Mouse (Mus musculus) liver, embryonic 13.5 days (tissue): Measurements from ENCODE around the gene Wfdc13. TPM values are rescaled to one million over a fixed set of nuclear protein-coding genes. Genes with fewer than 3 reads are reported as not detected.
"Not testable (repeated sequence)": the region's sequence is repeated elsewhere in the genome, so short reads cannot be mapped to it uniquely, and the experiment has no call there.

Source experiments
- ATAC-seq: fragments of 200-750 bp; cut with Nextera tagmentation; 2 replicates; pipeline ENCODE4 v1.8.0; 2017; ENCODE audit warnings: low read depth, mild to moderate bottlenecking, moderate number of reproducible peaks, moderate library complexity
- DNase-seq: peaks from one replicate; pipeline ENCODE4 v3.0.0; 2022
- H3K27ac ChIP-seq: fragments of 300-500 bp; sonication (generic); 2 replicates; pipeline ENCODE4 v1.5.1; 2015; ENCODE audit warnings: moderate library complexity, mild to moderate bottlenecking, inconsistent platforms
- H3K27me3 ChIP-seq: fragments of 300-500 bp; sonication (generic); 2 replicates; pipeline ENCODE4 v1.6.1; 2015; ENCODE audit warnings: mild to moderate bottlenecking, inconsistent platforms
- H3K36me3 ChIP-seq: fragments of 300-500 bp; sonication (generic); 2 replicates; pipeline ENCODE4 v1.6.1; 2015; ENCODE audit warnings: mild to moderate bottlenecking, inconsistent platforms
- H3K4me1 ChIP-seq: fragments of 300-500 bp; sonication (generic); replicated peaks from 2 replicates; pipeline ENCODE4 v1.6.1; 2015; ENCODE audit warnings: inconsistent platforms
- H3K4me2 ChIP-seq: fragments of 300-500 bp; sonication (generic); 2 replicates; pipeline ENCODE4 v1.6.1; 2015; ENCODE audit warnings: inconsistent platforms, mild to moderate bottlenecking, moderate library complexity
- H3K4me3 ChIP-seq: fragments of 300-500 bp; sonication (generic); replicated peaks from 2 replicates; pipeline ENCODE4 v1.5.1; 2015; ENCODE audit warnings: mild to moderate bottlenecking, inconsistent platforms
- H3K9ac ChIP-seq: fragments of 300-500 bp; sonication (generic); 2 replicates; pipeline ENCODE4 v1.6.1; 2015; ENCODE audit warnings: mild to moderate bottlenecking, inconsistent platforms
- H3K9me3 ChIP-seq: fragments of 300-500 bp; sonication (generic); replicated peaks from 2 replicates; pipeline ENCODE4 v1.6.1; 2016; ENCODE audit warnings: inconsistent platforms
- WGBS: fragments of 180-500 bp; shearing (Covaris S2); methylation state at CpG from one replicate; pipeline ENCODE4 v1.1.7; 2015; ENCODE audit not compliant: insufficient replicate concordance; 5-methylcytosine and 5-hydroxymethylcytosine counted together
- polyA plus RNA-seq: library from polyadenylated mRNA; unstranded; fragments of >200 nt; fragmentation: Nextera tagmentation; extraction: Ambion mirVana; gene quantifications from 2 replicates; pipeline ENCODE4 v1.2.1, GENCODE M21; 2015

Wfdc13 gene
- polyA plus RNA-seq, 1 experiment from 2014 or later, result not detected

DNA sequence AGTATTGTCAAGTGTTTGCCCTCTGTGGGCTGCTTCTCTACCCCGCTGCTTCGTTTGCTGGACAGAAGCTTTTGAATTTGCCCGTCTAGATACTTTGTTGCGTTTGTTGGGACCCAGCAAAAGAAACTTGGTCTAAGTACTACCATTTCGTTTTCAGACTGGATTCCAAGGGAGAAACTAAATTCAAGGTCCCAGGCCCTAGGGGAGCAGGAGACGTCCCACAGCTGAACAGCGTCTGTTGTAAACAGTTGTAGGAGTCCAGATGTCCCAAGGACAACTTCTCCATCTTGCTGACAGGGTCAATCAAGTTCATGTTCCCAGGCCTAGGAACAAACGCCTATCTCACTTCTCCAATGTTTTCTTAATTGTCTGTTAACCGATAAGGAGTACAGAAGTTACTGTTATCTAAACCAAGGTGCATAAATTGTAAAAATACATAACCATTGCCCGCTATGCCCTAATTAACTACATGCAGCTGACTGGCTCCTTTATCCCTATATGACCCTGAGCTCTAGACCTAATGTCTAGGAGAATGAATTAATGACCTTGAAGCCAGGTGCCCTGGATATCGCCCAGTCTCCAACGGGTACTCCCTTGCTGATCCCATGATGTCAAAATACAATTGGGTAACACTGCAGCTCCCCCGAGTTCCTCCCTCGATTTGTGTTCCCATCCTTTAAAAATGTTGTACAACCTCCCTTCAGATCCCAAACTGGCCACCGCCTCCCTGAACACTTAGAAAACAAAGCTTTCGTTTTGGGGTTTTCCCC lies 7.8 kb upstream of the Wfdc13 start:
- H3K4me1 ChIP-seq, result peaks cover 4% of the 10 kb centered on the region
- H3K36me3 ChIP-seq, result no peaks in the 10 kb centered on the region
- no peaks in the 10 kb centered on the region for H3K27me3 ChIP-seq
- H3K27ac ChIP-seq, result no peak overlapping the region
- no peak for DNase-seq
- H3K4me3 ChIP-seq, result no peak overlapping the region
- H3K4me2 ChIP-seq, result no peak overlapping the region
- WGBS, result 65% methylated on average over 16 of the region's 16 CpGs
- no peaks in the 10 kb centered on the region for H3K9me3 ChIP-seq
- no peak for ATAC-seq
- no peak overlapping the region for H3K9ac ChIP-seq

DNA sequence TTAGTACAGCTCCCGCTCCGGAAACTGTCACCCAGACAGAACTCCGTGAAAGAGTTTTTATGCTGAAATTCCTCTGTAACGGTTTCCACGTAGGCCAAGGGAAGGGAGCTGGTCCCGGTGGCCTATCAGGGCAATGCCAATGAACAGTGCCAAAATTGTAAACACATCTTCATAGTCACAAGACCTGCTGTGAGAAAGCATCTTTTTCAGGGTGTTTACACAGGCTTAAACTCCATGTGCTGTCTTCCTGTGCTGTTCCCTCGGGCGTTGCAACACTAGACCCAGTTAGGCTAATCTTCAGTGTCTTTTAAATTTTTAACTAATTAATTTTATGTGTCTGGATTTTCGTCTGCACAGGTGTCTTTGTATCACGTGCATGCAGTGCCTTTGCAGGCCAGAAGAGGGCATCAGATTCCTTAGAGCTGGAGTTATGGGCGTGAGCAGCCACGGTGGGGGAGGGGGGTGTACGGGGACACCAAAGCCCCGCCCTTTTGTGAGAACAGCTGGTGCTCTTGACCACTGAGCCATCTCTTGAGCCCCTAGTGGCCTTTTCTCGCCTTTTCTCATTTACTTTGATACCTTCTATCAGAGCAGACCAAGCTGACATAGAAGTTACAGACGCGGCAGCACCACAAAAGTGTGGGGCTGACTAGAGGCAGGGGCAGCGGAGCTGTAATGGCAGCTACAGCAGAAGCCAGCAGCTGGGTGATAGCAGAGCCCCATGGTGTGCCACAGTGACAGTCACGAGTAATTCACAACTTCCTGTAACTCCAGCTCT lies 5.9 kb upstream of the Wfdc13 start:
- Histone ChIP-seq H3K4me3 (peak overlapping the region; percentile 25), H3K36me3 (no peaks in the 10 kb centered on the region), H3K9me3 (no peaks in the 10 kb centered on the region), H3K27ac (no peak overlapping the region), H3K4me2 (peak overlapping the region; percentile 51), H3K4me1 (peaks cover 4% of the 10 kb centered on the region), H3K27me3 (no peaks in the 10 kb centered on the region), H3K9ac (no peak overlapping the region)
- peak; percentile 31; the same call in 1 of the 2 replicates for ATAC-seq
- peak; percentile 38 for DNase-seq
- 18% methylated on average over 19 of the region's 19 CpGs for WGBS

DNA sequence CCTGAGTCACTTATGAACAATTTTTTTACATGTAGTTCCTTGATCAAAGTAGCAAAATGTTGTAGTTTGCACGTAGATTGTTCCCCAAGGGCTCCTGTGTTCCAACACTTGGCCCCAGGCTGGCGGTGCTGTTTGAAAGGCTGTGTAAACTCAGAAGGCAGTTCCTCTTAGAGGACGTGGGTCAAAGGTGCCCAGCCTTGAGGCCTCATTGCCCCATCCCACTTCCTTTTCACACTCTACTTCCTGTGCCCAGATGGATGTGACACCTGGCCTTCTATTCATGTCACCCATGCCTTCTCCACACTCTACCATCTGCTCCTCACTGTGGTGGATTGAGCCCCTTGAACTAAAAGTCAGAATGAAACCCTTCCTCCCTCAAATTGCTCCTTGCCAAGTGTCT lies 5.0 kb upstream of the Wfdc13 start:
- Histone ChIP-seq H3K27ac (no peak overlapping the region), H3K27me3 (no peaks in the 10 kb centered on the region), H3K4me3 (no peak overlapping the region), H3K9me3 (no peaks in the 10 kb centered on the region), H3K9ac (no peak overlapping the region), H3K36me3 (no peaks in the 10 kb centered on the region), H3K4me2 (no peak overlapping the region), H3K4me1 (peaks cover 4% of the 10 kb centered on the region)
- DNase-seq, result no peak
- no peak for ATAC-seq
- 22% methylated on average over 3 of the region's 3 CpGs for WGBS

DNA sequence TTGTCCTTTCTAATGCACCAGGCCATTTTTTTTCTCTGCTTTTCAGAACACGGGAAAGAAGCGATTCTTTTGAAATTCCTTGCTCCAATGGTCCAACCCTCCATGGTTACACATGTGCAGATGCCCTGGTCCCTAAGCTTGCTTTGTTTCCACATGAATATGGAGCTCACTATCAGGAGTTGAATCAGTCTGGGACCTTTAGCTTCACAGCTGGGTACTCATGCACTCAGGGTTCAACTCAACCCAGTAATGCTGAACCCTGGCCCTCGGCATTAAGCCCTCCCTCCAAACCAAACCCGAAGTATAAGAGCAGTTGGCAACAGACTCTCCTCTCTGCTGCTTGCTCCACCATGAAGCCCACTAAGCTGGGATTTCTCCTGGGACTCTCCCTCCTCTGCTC lies 13.3 kb downstream of the Wfdc13 start, which contains the start of gene Spint4:
Gene Spint4, plus strand, starts transcription at position 301 of the 400 bp plus-strand sequence.
- Histone ChIP-seq H3K4me2 (no peak within 1 kb of the TSS), H3K9ac (no peak within 1 kb of the TSS), H3K9me3 (no peaks in the 10 kb centered on the region), H3K27ac (no peak within 1 kb of the TSS), H3K36me3 (no peaks in the 10 kb centered on the region), H3K4me1 (no peaks in the 10 kb centered on the region), H3K27me3 (no peaks in the 10 kb centered on the region), H3K4me3 (no peak within 1 kb of the TSS)
- ATAC-seq (no peak), DNase-seq (no peak)
- 63% methylated on average over 4 of the region's 4 CpGs for WGBS

DNA sequence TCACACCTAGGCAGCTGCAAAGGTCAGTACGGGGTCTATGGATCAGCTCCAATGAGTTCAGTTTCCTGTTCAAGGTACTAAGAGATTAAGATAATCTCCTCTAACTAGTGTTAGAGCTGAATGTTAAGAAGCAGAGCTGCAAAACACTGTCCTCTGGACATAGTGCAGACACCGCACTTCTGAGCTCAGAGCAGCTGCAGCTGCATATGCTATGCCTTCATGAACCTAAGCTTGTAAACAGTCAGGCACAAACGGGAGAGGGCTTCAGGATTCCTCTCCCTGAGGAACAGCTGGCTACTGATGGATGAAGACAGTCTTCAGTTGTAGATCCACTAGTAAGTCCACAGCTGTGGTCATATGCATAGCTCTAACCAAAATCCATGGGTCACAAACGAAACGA lies 16.1 kb downstream of the Wfdc13 start:
- Histone ChIP-seq H3K27me3 (no peaks in the 10 kb centered on the region), H3K4me2 (no peak overlapping the region), H3K4me1 (no peaks in the 10 kb centered on the region), H3K4me3 (no peak overlapping the region), H3K36me3 (no peaks in the 10 kb centered on the region), H3K9ac (no peak overlapping the region), H3K27ac (no peak overlapping the region), H3K9me3 (0 out of 2 replicates have a peak, but pooled peaks cover 3% of the 10 kb centered on the region)
- 67% methylated on average over 5 of the region's 5 CpGs for WGBS
- DNase-seq, result no peak
- no peak for ATAC-seq

DNA sequence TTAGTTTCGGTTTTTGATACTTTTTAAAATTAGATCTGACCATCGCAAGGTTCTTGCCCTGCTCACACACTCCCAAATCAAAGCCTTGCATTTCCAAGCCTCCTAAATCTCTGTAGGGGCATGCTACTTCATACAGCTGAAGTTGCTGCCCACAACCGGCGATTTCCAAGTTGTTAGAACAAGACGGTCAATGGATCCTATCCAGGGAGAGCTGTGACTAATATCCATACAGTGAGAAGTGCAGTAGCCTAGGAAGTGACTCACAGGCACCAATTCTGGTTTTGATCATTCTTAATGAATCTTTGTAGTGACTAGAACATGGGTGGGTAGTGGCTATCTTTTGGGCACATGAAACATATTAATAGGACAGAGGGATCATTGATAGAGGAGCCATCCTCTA lies 16.9 kb downstream of the Wfdc13 start:
- Histone ChIP-seq H3K9ac (no peak overlapping the region), H3K27ac (no peak overlapping the region), H3K4me3 (no peak overlapping the region), H3K4me1 (no peaks in the 10 kb centered on the region), H3K36me3 (no peaks in the 10 kb centered on the region), H3K27me3 (no peaks in the 10 kb centered on the region), H3K9me3 (0 out of 2 replicates have a peak, but pooled peaks cover 3% of the 10 kb centered on the region), H3K4me2 (no peak overlapping the region)
- ATAC-seq (no peak), DNase-seq (no peak)
- WGBS, result 68% methylated on average over 5 of the region's 5 CpGs

DNA sequence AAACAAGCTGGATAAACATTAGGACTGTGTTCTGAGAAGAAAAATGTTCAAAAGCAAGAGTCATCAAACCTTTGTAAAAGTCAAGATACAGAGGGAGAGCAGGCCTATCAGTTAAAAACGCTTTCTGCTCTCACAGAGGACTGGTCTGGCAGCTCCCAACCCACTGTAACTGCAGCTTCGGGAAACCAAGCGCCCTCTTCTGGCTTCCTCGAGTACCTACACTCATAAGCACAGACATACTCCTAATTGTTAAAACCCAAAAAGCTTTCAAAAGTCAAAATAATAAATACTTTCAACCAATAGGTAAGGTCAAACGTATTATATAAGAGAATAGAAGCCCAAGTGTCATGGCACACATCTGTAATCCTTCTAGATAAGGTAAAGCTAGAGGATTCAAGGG lies 19.3 kb downstream of the Wfdc13 start:
- no peak overlapping the region for H3K9ac ChIP-seq
- ATAC-seq (no peak), DNase-seq (no peak)
- no peak overlapping the region for H3K4me3 ChIP-seq
- H3K36me3 ChIP-seq, result no peaks in the 10 kb centered on the region
- H3K27ac ChIP-seq, result no peak overlapping the region
- no peaks in the 10 kb centered on the region for H3K4me1 ChIP-seq
- no peaks in the 10 kb centered on the region; the same call in 1 of the 2 replicates for H3K27me3 ChIP-seq
- no peak overlapping the region for H3K4me2 ChIP-seq
- 0 out of 2 replicates have a peak, but pooled peaks cover 3% of the 10 kb centered on the region for H3K9me3 ChIP-seq
- WGBS, result 58% methylated on average over 5 of the region's 5 CpGs

DNA sequence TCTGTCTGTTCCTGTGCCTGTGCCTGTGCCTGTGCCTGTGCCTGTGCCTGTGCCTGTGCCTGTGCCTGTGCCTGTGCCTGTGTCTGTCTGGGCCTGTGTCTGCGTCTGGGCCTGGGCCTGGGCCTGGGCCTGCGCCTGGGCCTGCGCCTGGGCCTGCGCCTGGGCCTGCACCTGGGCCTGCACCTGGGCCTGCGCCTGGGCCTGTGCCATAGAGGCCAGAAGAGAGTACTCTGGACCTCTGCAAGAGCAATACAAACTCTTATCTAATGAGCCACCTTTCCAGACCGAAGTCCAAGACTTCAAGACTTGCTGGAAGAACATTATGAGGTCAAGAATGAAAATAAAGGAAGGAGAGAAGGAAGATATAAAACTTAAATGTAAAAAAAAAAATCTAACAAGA lies 20.4 kb downstream of the Wfdc13 start:
- no peak overlapping the region for H3K4me2 ChIP-seq
- H3K4me3 ChIP-seq, result no peak overlapping the region
- no peaks in the 10 kb centered on the region for H3K4me1 ChIP-seq
- no peaks in the 10 kb centered on the region for H3K36me3 ChIP-seq
- no peak overlapping the region for H3K9ac ChIP-seq
- no peak for ATAC-seq
- no peaks in the 10 kb centered on the region; the same call in 1 of the 2 replicates for H3K27me3 ChIP-seq
- 78% methylated on average over 6 of the region's 6 CpGs for WGBS
- H3K27ac ChIP-seq, result no peak overlapping the region
- 0 out of 2 replicates have a peak, but pooled peaks cover 3% of the 10 kb centered on the region for H3K9me3 ChIP-seq
- no peak for DNase-seq

DNA sequence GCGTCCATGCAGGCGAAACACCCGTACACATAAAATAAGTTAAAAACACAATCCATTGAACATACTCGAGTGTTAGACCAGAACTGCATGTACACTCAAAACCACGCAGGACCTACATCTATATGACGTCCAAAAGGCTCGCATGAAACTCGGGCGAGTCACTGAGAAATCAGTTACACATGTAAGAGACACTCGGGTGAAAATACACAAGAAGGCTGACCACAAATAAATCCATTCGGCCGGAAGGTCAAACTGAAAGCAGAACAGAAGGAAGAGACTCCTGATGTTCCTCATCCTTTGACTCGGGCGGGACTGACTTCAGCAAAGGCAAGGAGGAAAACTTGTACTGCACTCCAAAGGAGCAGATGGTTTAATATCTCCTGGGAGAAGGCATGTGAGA lies 21.1 kb downstream of the Wfdc13 start:
- no peak overlapping the region for H3K4me2 ChIP-seq
- no peaks in the 10 kb centered on the region; the same call in 1 of the 2 replicates for H3K27me3 ChIP-seq
- ATAC-seq, result no peak
- H3K4me3 ChIP-seq, result no peak overlapping the region
- DNase-seq, result no peak
- H3K9ac ChIP-seq, result no peak overlapping the region
- no peaks in the 10 kb centered on the region for H3K4me1 ChIP-seq
- H3K27ac ChIP-seq, result no peak overlapping the region
- H3K36me3 ChIP-seq, result no peaks in the 10 kb centered on the region
- 0 out of 2 replicates have a peak, but pooled peaks cover 3% of the 10 kb centered on the region for H3K9me3 ChIP-seq
- whole genome bisulfite sequencing, result 72% methylated on average over 14 of the region's 14 CpGs

DNA sequence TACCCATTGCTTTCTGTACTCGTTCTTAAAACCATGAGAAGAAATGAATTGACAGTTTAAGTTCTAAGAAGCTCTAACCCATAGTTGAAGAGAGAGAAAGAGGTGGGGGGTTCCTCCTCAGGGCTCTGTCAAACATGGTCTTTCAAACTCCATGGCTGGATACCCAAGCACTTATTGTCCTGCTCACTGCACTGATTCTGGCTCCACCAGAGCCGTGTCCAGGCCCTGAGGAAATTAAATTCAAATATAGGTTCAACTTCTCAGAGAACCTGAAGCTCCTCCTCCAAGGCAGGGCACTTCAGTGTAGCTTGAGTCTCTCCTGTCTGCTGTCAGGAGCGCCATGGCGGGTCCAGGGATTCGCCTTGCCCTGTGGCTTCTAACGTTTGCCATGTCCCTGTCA lies 30.1 kb downstream of the Wfdc13 start, which contains the start of gene Spint5:
Gene Spint5, plus strand, starts transcription at position 301 of the 400 bp plus-strand sequence.
- H3K4me2 ChIP-seq, result no peak within 1 kb of the TSS
- no peak for DNase-seq
- H3K9ac ChIP-seq, result no peak within 1 kb of the TSS
- H3K4me1 ChIP-seq, result no peaks in the 10 kb centered on the region
- H3K27me3 ChIP-seq, result no peaks in the 10 kb centered on the region
- no peak for ATAC-seq
- no peak within 1 kb of the TSS for H3K4me3 ChIP-seq
- H3K9me3 ChIP-seq, result no peaks in the 10 kb centered on the region
- H3K27ac ChIP-seq, result no peak within 1 kb of the TSS
- no peaks in the 10 kb centered on the region for H3K36me3 ChIP-seq
- 54% methylated on average over 6 of the region's 6 CpGs for WGBS

DNA sequence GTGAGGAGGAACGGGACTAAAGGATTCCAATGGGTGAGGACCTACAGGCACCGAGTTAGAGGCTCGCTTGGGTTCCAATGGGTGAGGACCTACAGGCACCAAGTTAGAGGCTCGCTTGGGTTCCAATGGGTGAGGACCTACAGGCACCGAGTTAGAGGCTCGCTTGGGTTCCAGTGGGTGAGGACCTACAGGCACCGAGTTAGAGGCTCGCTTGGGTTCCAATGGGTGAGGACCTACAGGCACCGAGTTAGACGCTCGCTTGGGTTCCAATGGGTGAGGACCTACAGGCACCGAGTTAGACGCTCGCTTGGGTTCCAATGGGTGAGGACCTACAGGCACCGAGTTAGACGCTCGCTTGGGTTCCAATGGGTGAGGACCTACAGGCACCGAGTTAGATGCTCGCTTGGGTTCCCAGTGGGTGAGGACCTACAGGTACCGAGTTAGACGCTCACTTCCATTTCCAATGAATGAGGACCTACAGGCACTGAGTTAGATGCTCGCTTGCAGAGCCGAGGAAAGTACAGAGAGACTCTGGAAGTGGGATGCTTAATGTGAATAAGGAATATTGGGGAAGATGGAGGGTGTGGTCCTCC lies 31.4 kb downstream of the Wfdc13 start:
- H3K9ac ChIP-seq, H3K36me3 ChIP-seq, H3K27ac ChIP-seq, ATAC-seq, H3K4me3 ChIP-seq, DNase-seq, H3K4me1 ChIP-seq, H3K9me3 ChIP-seq, H3K4me2 ChIP-seq, H3K27me3 ChIP-seq: not testable (repeated sequence)
- 79% methylated on average over 23 of the region's 23 CpGs for WGBS
